In the genomic region with DNA sequence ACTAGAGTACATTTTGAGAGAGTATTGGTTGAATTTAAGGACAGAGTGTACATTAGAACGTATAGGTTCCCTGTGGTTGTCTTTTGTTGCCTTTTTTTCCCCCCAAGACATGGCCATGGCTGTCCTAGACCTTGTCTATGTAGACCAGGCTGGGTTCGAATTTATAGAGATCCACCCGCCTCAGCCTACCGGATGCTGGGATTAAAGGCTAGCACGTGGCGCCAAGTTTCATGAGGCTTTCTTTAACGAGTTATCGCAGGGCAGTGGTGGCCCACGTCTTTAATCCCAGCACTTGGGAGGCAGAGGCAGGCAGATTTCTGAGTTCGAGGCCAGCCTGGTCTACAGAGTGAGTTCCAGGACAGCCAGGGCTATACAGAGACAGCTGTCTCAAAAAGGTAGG, we compare ENCODE assay signal across 11 mouse cellular contexts. TPM values are rescaled to one million over a fixed set of nuclear protein-coding genes. Genes with fewer than 3 reads are reported as not detected.
A peak's percentile ranks its signal among the peaks of the same experiment; 100 is the strongest.
DNase-seq lines count a peak whose midpoint lies in the region; ATAC-seq and TF ChIP-seq lines count a peak whose summit lies in the region.
"Had no signal": no experiment of that assay in that cellular context is flagged by ENCODE, and none has a peak within 500 bp of the region (broad histone marks: within the 10 kb centered on the region; RNA-seq: fewer than 3 reads in every experiment).

No protein-coding gene starts in this region.

- H3K27me3 ChIP-seq in C2C12 (ENCODE audit: control insufficient read depth, insufficient read depth, insufficient read length): no peaks in the 10 kb centered on the region
- no peaks in the 10 kb centered on the region for H3K27me3 ChIP-seq in forebrain, embryonic 16.5 days (replicated peaks; ENCODE audit: control insufficient read depth, insufficient read depth, low read length)
- H3K27me3 ChIP-seq in liver, embryonic 16.5 days (ENCODE audit: control insufficient read depth, insufficient read depth, low read depth, low read length): no peaks in the 10 kb centered on the region

- intact Hi-C loops in gastrocnemius, adult 2 months (cut with DNase I): no loop called here

- peaks cover 53% of the 10 kb centered on the region for H3K79me3 ChIP-seq in C2C12 (ENCODE audit: low read depth)

- peaks cover 63% of the 10 kb centered on the region for H3K79me2 ChIP-seq in C2C12 (ENCODE audit: control insufficient read depth, insufficient read depth)

- H3K4me3 ChIP-seq in gastrocnemius, adult 2 months: peak overlapping the region; percentile 96
- peak overlapping the region; percentile 71 for H3K4me3 ChIP-seq in C2C12 (ENCODE audit: insufficient read depth, poor library complexity, severe bottlenecking)
- no peak overlapping the region for H3K4me3 ChIP-seq in forebrain, embryonic 16.5 days (replicated peaks; ENCODE audit: low read length)
- peak overlapping the region; percentile 98 for H3K4me3 ChIP-seq in liver, embryonic 16.5 days (ENCODE audit: low read depth, low read length)

- H3ac ChIP-seq in C2C12 (ENCODE audit: control insufficient read depth, insufficient read length, low read depth): no peak overlapping the region

- no peaks in the 10 kb centered on the region for H3K9me3 ChIP-seq in forebrain, embryonic 16.5 days (ENCODE audit: control insufficient read depth, low read length)
- H3K9me3 ChIP-seq in liver, embryonic 16.5 days (replicated peaks; ENCODE audit: control insufficient read depth, low read length): no peaks in the 10 kb centered on the region

- DNase-seq in gastrocnemius, adult 2 months: no peak
- no peak for DNase-seq in gastrocnemius, postnatal 10 days
- DNase-seq in adipocyte (ENCODE audit: low spot score): no peak
- no peak for DNase-seq in adrenal gland, postnatal 4 days (ENCODE audit: low spot score in 2 of 2)
- DNase-seq: B cell, adult 2 months; kidney, adult 9 months; right cerebral cortex, postnatal 14 days had no signal

- H3K36me3 ChIP-seq in C2C12 (ENCODE audit: control insufficient read depth, insufficient read depth): peaks cover 20% of the 10 kb centered on the region
- H3K36me3 ChIP-seq in forebrain, embryonic 16.5 days (ENCODE audit: control insufficient read depth, insufficient read depth): no peaks in the 10 kb centered on the region
- no peaks in the 10 kb centered on the region; the same call in 1 of the 2 replicates for H3K36me3 ChIP-seq in liver, embryonic 16.5 days (ENCODE audit: control insufficient read depth, insufficient read depth)

- peak overlapping the region; percentile 100; the same call in 1 of the 2 replicates for H3K27ac ChIP-seq in gastrocnemius, adult 2 months
- no peak overlapping the region for H3K27ac ChIP-seq in forebrain, embryonic 16.5 days (ENCODE audit: low read length)
- H3K27ac ChIP-seq in liver, embryonic 16.5 days (ENCODE audit: low read length): peak overlapping the region; percentile 99; the same call in 1 of the 2 replicates

- peaks cover 22% of the 10 kb centered on the region for H3K4me1 ChIP-seq in forebrain, embryonic 16.5 days (replicated peaks; ENCODE audit: control insufficient read depth, insufficient read depth, low read length)
- H3K4me1 ChIP-seq in liver, embryonic 16.5 days (ENCODE audit: control insufficient read depth, low read depth, low read length): peaks cover 54% of the 10 kb centered on the region

- WGBS in forebrain, embryonic 16.5 days: 96% methylated on average over 10 of the region's 10 CpGs
- WGBS in liver, embryonic 16.5 days (ENCODE audit: insufficient replicate concordance): 58% methylated on average over 10 of the region's 10 CpGs

- no peak for ATAC-seq in forebrain, embryonic 16.5 days
- ATAC-seq in liver, embryonic 16.5 days (ENCODE audit: low read depth): no peak
- ATAC-seq in cerebellum, adult (ENCODE audit: insufficient number of reproducible peaks, low FRiP score, low TSS enrichment): no peak

- H3K9ac ChIP-seq in forebrain, embryonic 16.5 days (replicated peaks; ENCODE audit: low read depth, low read length): no peak overlapping the region
- peak overlapping the region; percentile 98 for H3K9ac ChIP-seq in liver, embryonic 16.5 days (ENCODE audit: low read depth, low read length)

- no peak for TF ChIP-seq CTCF in gastrocnemius, adult 2 months (IDR thresholded peaks at IDR 0.05)
- TF ChIP-seq CTCF in C2C12 (IDR thresholded peaks at IDR 0.05; ENCODE audit: control insufficient read depth, insufficient read depth, insufficient read length): no peak

- peak overlapping the region; percentile 79 for H3K4me2 ChIP-seq in forebrain, embryonic 16.5 days (ENCODE audit: low read length)
- peak overlapping the region; percentile 99 for H3K4me2 ChIP-seq in liver, embryonic 16.5 days (ENCODE audit: low read depth, low read length)

TF ChIP-seq in C2C12, 6 proteins besides CTCF, POLR2A, EP300 and RAD21:
- TF ChIP-seq MYOG (IDR thresholded peaks at IDR 0.05; ENCODE audit: control insufficient read depth, extremely low read depth, insufficient read length): no peak
- no peak for TF ChIP-seq MYOD1 (IDR thresholded peaks at IDR 0.05; ENCODE audit: control insufficient read depth, insufficient read length, low read depth)

RNA-seq across cellular contexts. Expression of a gene that starts 1.7 kb away (rescaled TPM):
- 10 to 100 TPM; 23.7 to 34.3 TPM for total RNA-seq in gastrocnemius, adult 2 months (2021)
- total RNA-seq in gastrocnemius, postnatal 10 days (2021): 10 to 100 TPM; 11.0 to 14.3 TPM
- polyA plus RNA-seq in C2C12 (2012; fragmentation: generic; extraction: Trizol): 10.8 TPM
- 21.3 and 23.0 TPM in 2 replicates for polyA plus RNA-seq in forebrain, embryonic 16.5 days (2015; fragmentation: Nextera tagmentation; extraction: Ambion mirVana)
- 13.7 and 13.8 TPM in 2 replicates for polyA plus RNA-seq in liver, embryonic 16.5 days (2015; fragmentation: Nextera tagmentation; extraction: Ambion mirVana)
- total RNA-seq in adrenal gland, postnatal 4 days (2021): 10 to 100 TPM; 15.1 to 17.9 TPM
